Mouse (Mus musculus) adrenal gland, postnatal 36 days (tissue): Measurements from ENCODE around the gene Zdhhc17. TPM values are rescaled to one million over a fixed set of nuclear protein-coding genes. Genes with fewer than 3 reads are reported as not detected.

Experiments used
- DNase-seq, 2 experiments: peaks; one replicate each; pipeline ENCODE4 v3.0.0; 2021; ENCODE audit warnings: mixed read lengths in 1 of 2
- long read RNA-seq, 2 experiments: library from polyadenylated mRNA; stranded (forward); transcript quantifications; one replicate each; pipeline ENCODE4 v2.0.0; 2021; ENCODE audit warnings: borderline sequencing depth in 2 of 2
- total RNA-seq, 2 experiments: library from RNA; stranded (reverse); gene quantifications; 2 replicates each; pipeline ENCODE4 v1.2.3; 2021

Zdhhc17 gene
- 10 to 100 TPM; 34.6 to 40.1 TPM for total RNA-seq
- long read RNA-seq, experiment 1, partial matches to known transcripts, result 0 of 6 reads
- long read RNA-seq, experiment 1, other reads (novel, unspliced or antisense), result 6 of 6 reads
- long read RNA-seq, experiment 2, partial matches to known transcripts, result 1 of 2 reads
- long read RNA-seq, experiment 2, other reads (novel, unspliced or antisense), result 1 of 2 reads

DNA sequence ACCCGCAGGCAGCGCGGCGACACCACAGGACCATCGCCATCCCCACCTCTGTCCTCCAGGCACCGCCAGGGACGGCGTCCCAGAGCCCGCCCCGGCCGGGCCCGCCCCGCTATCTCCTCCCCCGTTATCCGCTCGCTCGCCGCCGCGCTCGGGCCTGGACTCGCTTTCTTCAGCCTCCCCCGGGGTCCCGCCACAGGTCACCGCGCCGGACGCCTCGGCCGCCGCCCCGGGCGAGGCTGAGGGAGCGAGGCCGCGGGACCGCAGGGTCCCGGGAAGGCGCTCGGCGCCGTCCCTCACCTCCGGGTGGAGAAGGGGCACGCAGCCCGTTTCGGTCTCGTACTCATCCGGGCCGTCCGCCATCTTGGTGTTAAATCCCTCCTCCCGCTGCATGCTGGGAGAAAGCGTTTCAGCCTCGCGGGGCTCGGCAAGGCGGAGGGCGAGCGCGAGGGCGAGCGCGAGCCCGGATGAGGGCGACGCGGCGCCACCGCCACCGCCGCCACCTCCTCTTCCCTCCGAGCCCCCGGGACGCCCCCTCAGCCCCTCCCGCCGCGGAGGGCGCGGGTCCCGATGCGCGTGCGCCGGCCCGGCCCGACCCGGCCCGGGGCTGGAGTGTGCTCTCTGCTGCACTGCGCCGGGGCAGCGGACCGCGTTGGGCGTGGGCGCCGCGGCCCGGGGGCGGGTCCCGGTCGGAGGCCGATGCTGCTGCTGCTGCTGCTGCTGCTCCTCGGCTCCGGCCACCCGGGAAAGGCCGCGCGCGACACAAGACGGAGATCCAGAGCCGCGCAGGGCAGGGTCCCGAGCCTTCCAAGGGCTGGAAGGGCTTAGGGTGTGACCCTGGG is at the start of gene Zdhhc17:
Zdhhc17 (minus strand) TSS at position 500 of the 839 bp plus-strand sequence.
- peak; percentile 89 to 93 for DNase-seq

DNA sequence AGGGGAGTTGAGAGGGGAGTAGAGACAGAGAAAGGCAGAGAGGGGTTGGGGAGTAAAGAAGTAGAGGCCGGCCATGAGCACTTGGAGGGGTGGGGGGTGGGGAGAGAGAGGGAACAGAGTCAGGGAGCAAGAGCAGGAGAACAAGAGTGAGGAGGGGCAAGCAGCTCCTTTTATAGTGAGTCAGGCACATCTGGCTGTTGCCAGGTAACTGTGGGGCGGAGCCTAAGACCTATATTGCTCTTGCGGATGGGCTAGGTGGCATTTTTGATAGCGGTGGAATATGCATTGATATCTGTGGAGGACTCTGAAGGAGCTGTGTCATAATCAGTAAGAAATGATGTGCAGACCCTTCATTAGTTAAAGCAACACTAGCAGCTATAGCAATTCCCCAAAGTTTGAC is 45.8 kb upstream of the Zdhhc17 start:
- no peak for DNase-seq

DNA sequence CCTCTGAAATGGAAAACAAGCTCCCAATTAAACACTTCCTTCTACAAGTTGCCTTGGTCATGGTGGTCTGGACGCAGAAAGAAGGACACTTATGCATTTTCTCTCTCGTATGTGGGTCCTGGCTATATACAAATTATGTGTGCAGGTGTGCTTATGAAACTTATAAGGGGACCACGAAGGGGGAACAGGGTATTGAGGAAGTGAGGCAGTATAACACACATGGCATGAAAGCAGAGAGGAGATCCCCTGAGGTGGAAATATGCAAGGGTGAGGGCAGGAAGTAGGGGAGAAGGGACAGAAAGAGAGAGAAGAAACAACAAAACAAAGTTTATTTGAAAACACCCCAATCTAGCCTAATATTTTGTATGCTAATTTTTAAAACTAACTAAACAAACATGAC is 41.7 kb upstream of the Zdhhc17 start:
- DNase-seq, result no peak

DNA sequence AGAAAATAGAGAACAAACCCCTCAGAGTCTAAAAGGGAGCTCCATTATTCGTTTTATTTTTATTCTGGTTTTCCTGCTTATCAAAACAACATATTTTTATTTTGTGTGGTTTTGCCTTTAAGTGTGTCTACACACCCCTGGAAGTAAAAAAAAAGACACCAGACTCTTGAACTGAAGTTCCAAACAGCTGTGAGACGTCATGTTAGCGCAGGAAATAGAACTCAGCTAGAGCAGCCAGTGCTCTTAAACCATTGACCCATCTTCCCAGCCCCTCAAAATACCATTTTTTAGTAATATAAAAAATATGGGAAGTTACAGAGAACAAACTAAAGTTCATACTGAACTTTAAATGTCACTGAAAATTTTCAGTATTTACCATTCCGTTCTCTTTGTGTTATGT is 40.6 kb upstream of the Zdhhc17 start:
- DNase-seq, result no peak

DNA sequence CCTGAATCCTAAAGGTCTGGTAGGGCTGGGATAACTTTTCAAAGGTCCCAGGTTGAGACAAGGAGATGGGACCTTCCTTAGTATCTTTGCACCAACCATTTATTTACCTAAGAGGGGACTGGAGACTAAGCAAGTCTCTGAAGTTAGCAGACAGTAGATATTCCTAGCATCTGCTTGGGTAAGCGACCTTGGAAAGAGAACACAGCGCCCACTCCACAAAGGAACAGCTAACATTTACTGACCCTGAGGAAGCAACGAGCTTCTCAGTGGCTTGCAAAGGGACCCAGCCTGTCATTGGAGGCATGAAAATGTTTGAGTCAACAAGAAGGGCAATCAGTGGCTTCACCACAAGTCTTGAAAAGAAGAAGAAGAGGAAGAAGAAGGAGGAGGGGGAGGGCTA is 40.1 kb upstream of the Zdhhc17 start:
- DNase-seq, result peak; percentile 17 to 67

DNA sequence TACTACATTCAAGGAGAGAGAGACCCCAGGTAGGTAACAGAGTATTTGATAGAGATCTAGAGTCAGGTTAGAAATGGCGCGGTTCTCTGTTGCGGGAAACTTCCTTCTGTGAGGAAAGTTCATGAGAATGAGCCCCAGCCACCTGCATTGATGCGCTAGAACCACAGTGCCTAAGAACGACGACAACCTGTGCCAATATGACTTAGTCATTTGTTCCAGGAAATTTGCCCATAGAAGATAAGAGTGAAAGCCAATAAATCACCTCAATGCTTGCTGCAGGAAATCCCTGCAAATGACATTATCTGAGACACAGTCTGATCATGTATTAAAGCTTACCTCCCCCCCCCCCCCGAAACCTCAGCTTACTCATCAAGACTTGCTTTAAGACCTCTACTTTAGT is 38.0 kb upstream of the Zdhhc17 start:
- DNase-seq, result peak; percentile 33 to 51

DNA sequence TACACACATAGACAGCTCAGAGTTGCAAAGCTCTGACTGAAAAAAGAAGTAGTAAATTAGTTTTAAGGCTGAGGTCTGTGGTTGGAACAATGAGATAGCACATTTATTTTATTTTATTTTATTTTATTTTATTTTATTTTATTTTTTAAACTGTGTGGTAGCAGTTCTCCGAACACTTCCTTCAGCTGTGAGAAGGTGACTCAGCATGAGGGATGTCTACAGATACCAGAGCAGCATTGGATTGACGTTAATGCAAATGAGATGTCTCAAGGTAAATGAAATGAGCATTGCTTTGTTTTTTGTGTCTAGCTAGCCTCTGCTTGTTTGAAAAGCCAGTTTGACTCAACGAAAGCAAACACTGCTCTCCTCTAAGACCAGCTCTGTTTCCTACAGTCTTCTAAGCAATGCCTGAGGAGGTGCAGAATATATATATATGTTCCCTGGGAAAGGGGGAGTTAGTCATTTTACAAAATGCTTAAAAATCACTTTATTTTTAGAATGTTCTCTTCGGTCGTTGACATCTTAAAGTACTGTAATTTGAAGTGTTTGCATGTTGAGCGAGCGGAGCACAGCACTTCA is 30.2 kb upstream of the Zdhhc17 start:
- no peak for DNase-seq

DNA sequence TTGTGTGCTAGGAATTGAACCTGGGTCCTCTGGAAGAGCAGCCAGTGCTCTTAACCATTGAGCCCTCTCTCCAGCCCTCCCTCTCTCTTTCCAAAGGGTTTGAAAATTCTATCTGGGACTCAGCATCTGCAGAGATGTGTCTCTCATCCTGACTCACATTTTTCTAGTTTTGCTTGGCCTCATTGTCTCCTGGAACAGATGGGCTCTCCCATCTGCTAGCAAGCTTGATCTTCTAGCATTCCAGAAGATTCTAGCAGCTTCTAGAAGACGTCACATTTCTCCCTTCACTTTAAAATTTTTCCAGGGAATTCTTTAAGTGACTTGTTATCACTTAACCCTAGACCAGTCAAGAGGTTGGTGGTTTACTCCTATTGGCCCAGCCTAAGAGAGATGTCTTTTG is 26.9 kb upstream of the Zdhhc17 start:
- DNase-seq, result no peak

DNA sequence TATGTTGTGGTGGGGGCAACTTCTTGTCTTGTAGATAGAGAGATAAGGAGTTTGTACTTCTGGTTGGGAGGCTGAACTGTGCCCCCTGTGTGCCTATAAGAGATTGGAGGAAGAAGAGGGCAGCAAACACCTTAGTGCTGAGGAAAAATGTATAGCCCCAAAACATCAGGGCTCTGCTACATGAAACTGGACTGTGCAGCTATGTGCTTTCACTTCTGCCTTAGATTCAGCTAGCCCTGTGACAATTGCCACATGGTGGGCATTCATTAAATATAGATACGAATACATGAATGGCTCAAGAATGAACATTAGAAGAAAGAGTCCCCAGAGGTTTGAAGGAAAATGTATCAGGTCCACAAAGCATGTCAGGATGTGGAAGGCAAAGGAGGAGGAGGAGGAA is 25.2 kb upstream of the Zdhhc17 start:
- no peak for DNase-seq

DNA sequence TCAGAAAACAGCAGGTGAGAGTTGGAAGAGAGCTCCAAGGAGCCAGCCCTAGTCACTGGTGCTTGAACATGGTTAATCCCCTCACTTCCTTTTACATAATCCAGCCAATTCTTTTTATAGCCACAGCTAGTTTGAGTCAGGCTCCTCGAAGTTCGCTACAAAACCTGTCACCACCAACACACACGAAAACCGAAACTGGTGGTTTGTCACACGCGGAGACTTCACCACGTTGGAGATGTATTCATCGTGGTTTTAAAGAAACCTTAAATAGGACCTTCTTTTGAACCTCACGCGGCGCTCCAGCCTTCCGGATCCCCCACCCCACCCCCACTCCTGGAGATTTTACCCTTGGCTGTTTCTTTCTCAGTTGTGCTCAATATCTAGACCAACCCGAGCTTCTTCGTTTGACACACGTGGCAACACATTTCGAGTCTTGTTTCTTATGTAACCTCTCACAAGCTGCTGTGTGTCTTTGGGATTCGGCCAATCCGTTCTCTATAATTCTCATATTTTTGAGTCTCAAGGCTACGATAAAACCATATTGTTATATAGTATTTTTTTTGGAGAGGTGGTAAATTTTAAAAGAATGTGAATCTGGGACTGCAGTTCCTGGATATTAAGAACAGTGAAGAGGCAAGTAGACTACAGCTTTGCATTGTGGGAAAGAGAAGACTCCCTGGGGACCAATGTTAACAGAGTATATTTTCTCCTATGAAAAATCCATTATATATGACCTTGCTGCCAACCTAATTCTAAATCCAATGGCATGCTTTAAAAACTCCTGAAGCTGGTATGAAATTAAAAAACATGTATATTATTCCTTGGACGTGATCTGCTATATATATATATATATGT is 21.8 kb upstream of the Zdhhc17 start:
- DNase-seq, result peak in 1 of 2 experiments; percentile 26

DNA sequence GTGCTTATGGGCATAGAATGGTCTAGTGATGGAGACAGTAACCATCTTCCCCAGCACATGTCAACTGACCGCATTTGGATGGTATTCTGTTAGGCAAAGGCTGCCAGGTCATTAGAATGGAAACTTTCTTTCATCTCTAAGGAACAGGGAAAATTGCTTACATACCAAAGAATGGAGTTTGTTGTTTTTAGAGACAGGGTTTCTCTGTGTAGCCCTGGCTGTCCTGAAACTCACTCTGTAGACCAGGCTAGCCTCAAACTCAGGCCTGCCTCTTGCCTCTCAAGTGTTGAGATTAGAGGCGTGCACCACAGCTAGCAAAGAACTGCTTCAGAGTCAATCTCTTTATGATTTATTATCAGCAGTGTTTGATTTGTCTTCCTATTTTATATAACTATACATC is 20.9 kb upstream of the Zdhhc17 start:
- DNase-seq, result no peak

DNA sequence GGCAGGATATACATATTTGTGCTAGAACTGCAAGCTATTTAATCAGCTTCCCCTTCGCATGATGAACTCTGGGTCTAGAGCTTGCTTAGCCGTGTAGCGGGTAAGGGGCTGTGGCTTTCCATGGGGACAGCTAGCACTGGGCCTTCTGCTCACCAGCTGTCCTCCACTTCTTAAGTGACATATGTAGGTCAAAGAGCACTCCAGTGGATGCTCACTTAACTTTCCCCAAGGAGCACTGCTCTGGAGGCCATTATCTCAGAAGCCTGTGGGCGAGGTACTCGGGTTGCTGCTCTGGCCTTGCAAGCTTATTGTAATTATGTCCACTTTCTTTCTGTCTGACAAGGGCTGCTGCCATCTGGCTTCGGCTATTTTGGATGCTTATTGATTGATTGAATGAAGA is 16.2 kb upstream of the Zdhhc17 start:
- no peak for DNase-seq

DNA sequence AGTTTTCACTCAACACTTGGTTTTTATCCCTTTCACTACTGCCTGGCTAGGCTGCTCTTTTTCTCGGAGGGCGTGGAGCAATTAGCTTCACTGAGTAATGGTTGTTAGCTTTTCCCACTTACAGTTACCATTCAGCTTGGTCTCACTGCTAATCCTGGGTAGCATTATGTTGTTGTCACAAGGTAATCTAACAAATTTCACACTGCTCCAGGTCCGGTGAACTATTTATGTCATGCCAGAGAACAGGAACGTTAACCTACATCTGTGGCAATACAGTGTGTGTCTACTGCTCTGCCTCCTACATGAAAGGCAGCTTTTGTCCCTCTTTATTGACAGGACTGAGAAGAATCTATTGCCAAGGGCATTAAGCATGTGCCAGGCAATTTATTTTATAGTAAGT is 14.8 kb upstream of the Zdhhc17 start:
- no peak for DNase-seq

DNA sequence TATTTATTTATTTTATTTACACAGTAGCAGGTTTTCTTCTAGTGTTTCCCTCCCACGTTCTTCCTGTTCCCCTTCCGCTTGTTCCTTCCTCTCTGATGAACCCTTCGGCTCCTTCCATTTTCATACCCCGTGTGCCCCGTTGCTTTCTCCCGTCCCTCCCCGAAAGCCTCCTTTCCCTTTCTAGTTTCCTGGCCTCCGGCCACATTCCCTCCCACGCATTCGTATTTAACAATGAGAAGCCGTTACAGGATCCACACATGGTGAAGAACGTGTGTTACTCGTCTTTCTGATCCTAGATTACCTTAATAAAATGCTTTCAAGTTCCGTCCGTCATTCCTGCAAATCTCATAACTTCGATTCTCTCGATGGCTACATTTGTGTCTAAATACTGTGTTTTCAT is 4.5 kb upstream of the Zdhhc17 start:
- DNase-seq, result peak in 1 of 2 experiments; percentile 23

DNA sequence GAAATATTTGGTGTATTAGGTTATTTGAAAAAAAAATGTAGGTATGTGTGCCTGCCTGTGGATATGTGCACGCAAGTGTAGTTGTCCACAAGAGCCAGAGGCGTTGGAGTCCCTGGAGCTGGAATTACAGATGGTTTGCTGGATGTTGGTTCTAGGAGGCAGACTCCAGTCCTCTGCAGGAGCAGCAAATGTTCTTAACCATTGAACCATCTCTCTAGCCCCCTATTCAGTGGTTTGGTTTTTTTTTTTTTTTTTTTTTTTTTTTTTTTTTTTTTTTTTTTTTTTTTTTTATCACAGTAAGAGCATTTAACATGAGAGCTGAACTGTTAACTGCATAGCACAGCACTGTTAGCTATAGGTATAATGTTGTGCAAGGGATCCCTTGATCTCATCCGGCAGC is 3.3 kb upstream of the Zdhhc17 start:
- no peak for DNase-seq

DNA sequence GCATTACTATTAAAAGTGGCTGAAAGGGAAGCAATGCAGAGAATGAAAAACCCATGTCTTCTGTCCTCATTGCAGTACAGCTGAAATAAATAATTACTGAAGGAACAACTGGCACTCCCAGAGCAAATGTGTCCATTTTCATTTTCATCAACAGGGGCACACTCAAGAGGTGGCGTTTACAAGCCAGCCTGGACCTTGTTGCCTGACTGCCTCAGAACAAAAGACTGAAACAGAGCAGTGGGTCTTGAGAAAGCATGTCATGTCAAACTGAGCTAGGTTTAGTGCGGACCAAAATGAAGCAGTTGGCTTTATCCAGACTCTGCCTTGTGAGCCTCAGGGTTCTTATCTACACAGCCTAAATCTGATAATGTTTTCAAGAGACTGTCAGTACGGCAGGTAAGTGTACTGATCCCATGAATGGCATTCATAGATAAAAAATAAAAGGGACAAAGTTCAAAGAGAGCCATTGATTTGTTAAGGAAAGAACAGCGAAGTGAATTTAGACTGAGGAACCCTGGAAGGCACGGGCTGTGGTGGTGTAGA is 2.6 kb upstream of the Zdhhc17 start:
- DNase-seq, result no peak

DNA sequence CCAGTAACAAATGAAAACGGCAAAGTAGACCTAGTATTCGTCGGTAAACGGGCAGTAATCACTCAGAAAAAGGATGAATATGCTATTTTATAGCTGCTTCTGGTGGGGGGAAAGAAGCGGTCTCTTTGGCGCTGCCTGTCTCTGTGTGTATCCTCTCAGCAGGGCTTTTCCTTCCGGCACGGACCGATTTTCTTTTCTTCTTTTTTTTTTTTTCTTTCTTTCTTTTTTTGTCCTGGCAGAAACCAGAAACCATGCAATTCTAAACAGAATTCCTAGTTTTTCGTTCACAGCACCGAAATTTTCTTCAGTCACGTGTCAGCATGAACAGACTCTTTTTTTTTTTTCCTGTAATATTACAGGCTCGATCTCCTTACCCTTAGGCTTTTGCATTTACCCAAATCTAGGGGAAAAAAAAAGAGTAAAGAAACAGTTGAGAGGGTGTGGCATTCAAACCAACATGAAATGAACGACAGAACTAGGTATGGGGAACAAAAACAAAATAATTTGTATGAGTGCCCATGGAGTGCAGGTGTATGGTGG is 1.4 kb upstream of the Zdhhc17 start:
- DNase-seq, result no peak

DNA sequence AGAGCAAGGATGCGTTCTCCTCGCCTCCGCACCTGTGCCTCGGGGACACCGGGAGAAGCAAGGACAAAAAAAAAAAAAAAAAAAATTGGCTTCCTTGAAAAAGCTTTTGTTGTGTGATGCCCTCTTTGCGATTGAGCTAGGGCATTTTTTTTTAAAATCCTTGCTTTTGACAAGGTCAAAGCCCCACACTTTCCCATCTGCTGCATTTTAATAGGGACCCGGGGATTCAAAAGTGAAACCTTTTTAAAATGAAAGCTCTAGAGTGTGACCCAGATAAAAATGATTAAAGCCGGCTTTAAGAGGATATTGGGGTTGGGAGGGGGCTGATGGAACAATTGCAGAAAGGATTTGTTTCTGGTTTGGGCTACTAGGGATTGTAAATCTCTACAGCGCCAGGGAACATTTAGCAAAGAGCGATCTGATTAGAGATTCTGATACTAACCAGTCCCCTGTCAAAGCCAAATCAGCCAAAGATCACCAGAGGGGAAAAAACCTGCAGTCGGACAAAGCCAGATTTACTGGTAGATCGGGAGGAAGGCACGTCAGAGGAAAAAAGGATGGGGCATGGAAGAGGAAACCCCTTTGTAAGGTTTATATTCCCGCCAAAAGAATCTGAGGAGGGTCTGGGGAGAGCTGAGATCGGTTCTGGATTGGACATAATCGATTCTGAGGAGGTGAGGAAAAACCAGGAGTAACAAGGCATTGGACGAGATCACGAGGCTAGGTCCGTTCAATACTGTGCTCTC is 713 bp upstream of the Zdhhc17 start:
- peak in 1 of 2 experiments; percentile 21 for DNase-seq

DNA sequence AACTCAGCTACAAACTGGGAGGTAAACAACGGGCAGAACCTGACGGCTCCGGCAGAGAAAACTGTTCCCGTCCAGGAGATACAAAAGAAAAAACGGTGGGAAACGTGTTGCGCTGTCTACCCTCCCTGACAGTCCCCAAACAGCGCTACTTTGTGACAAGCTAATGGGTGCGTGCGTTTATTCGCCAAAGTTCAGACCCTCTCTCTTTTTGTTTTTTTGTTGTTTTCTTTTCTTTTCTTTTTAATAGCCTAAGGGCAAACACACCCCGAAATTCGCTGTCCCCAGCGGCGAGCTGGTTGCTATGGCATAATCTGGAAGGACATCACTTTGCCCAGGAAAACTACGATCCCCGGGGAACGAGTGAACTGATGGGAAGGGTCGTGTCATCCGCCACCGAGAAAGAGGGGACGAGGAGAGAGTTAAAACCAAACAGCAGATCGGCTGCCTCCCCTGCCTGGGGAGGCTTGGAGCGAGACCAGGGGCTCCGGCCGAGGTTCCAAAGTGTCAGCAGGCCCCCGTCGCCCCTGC is 763 bp downstream of the Zdhhc17 start:
- DNase-seq, result no peak

DNA sequence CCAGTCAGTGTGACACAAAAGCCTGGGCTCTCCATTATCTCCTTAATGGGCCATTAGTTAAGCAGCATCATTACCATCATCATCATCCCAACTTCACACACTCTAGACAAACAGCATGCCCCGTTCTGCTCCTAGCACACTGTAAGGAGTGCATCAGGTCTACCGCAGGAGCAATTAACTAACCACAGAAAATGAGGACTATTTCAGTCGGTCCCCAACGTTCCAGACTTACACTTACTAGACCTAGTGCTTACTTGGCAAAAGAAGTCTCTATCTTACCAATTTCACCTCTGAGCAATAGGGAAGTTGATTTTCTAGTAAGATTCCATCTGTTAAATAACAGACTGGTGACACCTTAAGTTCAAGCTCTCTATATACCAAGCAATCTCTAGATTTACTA is 2.3 kb downstream of the Zdhhc17 start:
- DNase-seq, result no peak
